Mouse (Mus musculus) left cerebral cortex, postnatal 4 days (tissue): ENCODE measurements around the gene Smpx. TPM values are rescaled to one million over a fixed set of nuclear protein-coding genes. Genes with fewer than 3 reads are reported as not detected.

Source experiments
- total RNA-seq, 2 experiments: library from RNA; stranded (reverse); gene quantifications; 2 replicates each; pipeline ENCODE4 v1.2.3; 2021

Smpx gene
- total RNA-seq, 2 experiments from 2014 or later, result not detected

Other genes with a start within 250 kb of the Smpx start
- gene Sms, start 206.6 kb upstream of the Smpx start, total RNA-seq, result 100 to 1,000 TPM; 119 to 129 TPM
- not detected for gene Yy2, start 129.9 kb upstream of the Smpx start, total RNA-seq
- gene Mbtps2, start 100.2 kb upstream of the Smpx start, total RNA-seq, result 10 to 100 TPM; 46.4 to 48.6 TPM
- gene Klhl34, start 119.5 kb downstream of the Smpx start, total RNA-seq, result not detected